Mouse (Mus musculus): ENCODE measurements around the gene Lrrc51.

The Lrrc51 gene

DNA sequence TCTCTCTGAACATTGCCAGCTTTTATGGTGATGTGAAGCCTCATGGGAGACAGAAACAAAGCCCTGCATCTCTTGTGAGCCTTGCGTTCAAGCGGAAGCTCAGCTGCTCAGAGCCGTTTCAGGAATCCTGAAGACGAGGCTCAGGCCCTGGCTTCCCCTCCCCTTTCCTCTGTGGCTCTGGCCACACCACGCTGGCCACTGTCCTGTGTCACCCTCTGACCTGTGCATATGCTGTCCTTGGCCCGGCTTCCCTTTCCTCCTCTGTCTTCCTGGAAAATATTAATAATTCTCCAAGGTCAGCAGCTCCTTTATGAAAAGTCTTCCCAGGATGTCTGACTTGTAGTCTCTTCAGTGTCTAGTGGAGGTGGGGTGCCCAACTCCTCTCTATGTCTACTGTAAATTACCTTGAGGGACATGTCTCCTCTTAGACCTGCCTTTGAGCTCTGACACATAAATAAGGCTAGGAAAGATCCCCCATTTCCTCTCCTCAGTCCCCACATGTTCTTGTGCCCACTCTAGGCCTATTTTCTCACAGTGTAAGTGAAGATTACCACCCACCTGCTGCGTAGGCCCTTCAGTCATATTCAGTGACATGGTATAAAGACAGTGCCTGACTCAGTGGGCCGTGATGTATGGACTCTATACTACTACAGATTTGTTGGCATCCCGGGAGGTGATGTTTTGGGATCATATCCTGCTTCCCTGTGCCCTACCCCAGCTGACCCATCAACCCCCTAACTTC, 51.1 kb downstream of the Lrrc51 start:
- no peak for DNase-seq (ENCODE audit: low spot score)

DNA sequence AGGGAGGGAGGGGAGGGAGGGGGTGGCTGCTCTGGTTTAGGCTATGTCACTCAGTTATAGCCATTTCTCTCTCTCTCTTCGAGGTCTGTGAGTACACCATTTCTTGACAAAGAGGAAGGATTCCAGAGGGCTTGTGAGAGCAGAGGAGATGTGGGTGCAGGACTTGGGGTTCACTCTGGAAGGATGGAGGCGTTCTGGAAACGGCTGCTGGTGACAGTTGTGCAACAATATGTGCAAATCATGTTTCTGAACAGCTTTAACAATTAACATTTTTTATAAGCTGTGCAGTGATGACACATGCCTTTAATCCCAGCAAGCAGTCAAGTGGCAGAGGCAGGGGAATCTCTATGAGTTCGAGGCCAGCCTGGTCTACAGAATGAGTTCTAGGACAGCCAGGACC, 52.8 kb downstream of the Lrrc51 start:
- no peak for DNase-seq (ENCODE audit: low spot score)

DNA sequence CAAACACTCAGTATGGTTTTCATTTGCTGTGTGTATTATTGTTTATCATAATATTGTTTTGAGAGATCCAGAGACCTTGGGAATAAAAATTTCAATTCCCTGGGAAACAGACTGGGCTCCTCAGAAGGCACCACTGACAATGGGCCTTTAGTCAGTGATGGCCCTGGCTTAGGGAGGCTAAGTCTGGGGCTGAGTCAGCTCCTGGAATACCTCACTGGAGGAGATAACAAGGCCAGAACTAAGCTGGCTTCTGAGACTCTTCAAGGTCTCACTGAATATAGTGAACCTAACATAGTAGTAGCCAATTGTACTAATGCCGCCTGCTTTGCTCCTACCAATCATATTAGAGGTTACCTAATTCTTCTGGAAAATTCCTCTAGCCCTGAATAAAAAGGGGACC, 57.7 kb downstream of the Lrrc51 start:
- DNase-seq (ENCODE audit: low spot score), result no peak

DNA sequence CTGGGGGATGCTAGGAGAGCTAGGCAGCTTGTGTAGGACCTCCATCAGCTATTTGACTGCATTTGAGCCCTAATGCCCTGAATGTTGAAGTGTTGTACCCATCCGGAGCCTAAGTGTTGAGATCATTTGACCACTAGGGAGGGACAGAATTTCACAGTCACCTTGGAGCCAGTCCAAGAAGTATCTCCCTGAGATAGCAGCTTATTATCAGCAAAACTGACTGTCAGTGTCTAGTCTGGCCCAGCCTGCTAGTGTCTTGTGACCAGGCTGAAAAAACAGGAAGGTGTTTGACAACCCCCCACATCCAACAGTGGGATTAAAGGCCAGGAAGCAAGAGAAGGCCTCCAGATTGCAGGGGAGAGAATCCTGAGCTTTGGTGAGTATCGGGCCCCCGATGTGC, 62.4 kb downstream of the Lrrc51 start:
- no peak for DNase-seq (ENCODE audit: low spot score)

GRCm38 (mm10) chr7:101870629-101871028, 63.1 kb downstream of the Lrrc51 start, which contains the start of gene Folr1:
Folr1 (minus strand) TSS chr7:101870788.
- no peak for DNase-seq (ENCODE audit: low spot score)

DNA sequence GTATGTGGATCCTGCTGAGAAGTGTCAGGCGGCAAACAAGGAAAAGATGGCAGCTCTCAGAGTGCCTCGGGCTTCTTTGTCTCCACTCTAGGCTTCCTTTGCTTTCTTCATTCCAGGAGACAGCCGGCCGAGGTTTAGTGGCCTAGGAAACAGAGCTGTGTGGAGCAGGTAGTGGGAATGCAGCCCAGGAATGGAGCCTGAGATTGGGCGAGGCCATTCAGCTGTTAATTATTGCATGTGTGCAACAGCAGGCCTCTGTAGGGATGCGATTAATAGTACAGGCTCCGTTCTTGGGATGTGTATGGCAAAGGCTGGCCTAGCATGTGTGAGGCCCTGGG, 64.6 kb downstream of the Lrrc51 start:
- DNase-seq (ENCODE audit: low spot score), result no peak

GRCm38 (mm10) chr7:101868241-101869162, 65.2 kb downstream of the Lrrc51 start:
- DNase-seq (ENCODE audit: low spot score), result no peak

DNA sequence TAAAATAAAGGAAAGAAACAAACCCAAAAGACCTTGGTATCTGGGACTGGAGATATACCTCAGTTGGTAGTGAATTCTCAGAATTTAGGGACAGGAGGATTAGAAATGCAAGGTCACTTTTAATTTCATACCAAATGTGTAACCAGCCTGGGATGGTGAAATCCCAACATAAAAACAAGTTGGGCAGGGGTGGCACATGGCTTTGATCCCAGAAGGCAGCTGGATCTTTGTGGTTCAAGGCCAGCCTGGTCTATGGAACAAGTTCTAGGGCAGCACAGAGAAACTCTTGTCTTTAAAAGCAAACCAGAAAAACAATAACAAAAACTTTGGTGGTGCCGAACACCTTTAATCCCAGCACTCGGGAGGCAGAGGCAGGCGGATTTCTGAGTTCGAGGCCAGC, 66.2 kb downstream of the Lrrc51 start:
- DNase-seq (ENCODE audit: low spot score), result no peak

DNA sequence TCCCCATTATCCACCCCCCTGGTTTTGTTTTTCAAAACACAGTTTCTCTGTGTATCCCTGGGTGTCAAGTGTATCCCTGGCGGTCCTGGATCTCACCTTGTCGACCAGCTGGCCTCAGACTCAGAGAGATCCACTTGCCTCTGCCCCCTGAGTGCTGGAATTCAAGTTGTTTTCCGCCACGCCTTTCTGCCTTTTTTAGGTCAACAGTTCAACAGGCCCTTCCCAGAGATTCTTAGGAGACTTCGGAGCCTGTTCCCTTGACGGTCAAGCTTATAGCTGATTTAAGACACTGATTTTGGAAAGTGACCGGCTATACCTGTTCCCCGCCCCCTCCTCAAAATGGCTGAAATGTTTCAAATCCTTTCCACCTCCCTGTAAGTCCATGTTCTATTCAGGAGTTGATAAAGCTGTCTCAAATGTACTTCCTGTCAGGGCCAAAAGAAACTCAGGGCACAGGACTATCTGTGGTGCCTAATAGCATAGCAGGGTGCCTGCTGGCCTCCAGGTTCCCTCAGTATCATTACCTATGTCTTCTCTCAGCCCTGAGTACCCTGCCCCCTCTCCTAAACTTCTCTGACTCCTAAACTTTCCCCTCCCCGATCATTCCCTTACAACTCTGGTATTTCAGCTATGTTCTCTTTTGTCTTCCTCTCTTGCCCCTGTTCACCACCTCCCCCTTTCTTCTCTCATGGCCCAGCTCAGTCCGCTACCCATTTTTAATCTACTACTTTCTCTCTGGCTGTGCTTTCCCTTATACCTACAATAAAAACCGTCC, 67.0 kb downstream of the Lrrc51 start:
- DNase-seq (ENCODE audit: low spot score), result no peak

- DNase-seq (ENCODE audit: low spot score), result no peak
Observed at GRCm38 (mm10) chr7:101863415-101863814, 70.3 kb downstream of the Lrrc51 start, which contains the start of gene Anapc15. Anapc15 (plus strand) TSS chr7:101863715.

Data from adipocyte (in vitro differentiated cells).